Mouse (Mus musculus) stomach, postnatal 0 days (tissue): ENCODE results near the gene Cyba. TPM values are rescaled to one million over a fixed set of nuclear protein-coding genes. Genes with fewer than 3 reads are reported as not detected.

Experiments
- ATAC-seq: fragments of 200-750 bp; cut with Nextera tagmentation; 2 replicates; pipeline ENCODE4 v1.8.0; 2017; ENCODE audit not compliant: low FRiP score, low TSS enrichment
- DNase-seq: peaks from one replicate; pipeline ENCODE4 v3.0.0-alpha.2; 2016; ENCODE audit warnings: low spot score
- H3K27ac ChIP-seq: fragments of 300-500 bp; sonication (generic); replicated peaks from 2 replicates; pipeline ENCODE4 v1.5.1; 2014; ENCODE audit warnings: mild to moderate bottlenecking, control low read depth
- H3K27me3 ChIP-seq: fragments of 300-500 bp; sonication (generic); 2 replicates; pipeline ENCODE4 v1.6.1; 2014; ENCODE audit warnings: low read length; ENCODE audit not compliant: control insufficient read depth, insufficient read depth
- H3K36me3 ChIP-seq: fragments of 300-500 bp; sonication (generic); 2 replicates; pipeline ENCODE4 v1.6.1; 2014; ENCODE audit warnings: low read length, mixed read lengths; ENCODE audit not compliant: control insufficient read depth, insufficient read depth
- H3K4me1 ChIP-seq: fragments of 300-500 bp; sonication (generic); replicated peaks from 2 replicates; pipeline ENCODE4 v1.6.1; 2014; ENCODE audit warnings: antibody characterized with exemption; ENCODE audit not compliant: control insufficient read depth, insufficient read depth
- H3K4me2 ChIP-seq: fragments of 300-500 bp; sonication (generic); replicated peaks from 2 replicates; pipeline ENCODE4 v1.6.1; 2014; ENCODE audit warnings: low read depth, mild to moderate bottlenecking, control low read depth, moderate library complexity
- H3K4me3 ChIP-seq: fragments of 300-500 bp; sonication (generic); 2 replicates; pipeline ENCODE4 v1.5.1; 2014; ENCODE audit warnings: low read depth, low read length, control low read depth
- H3K9ac ChIP-seq: fragments of 300-500 bp; sonication (generic); 2 replicates; pipeline ENCODE4 v1.6.1; 2014; ENCODE audit warnings: mild to moderate bottlenecking, low read length, control low read depth, mixed read lengths
- H3K9me3 ChIP-seq: fragments of 300-500 bp; sonication (generic); 2 replicates; pipeline ENCODE4 v1.6.1; 2016; ENCODE audit warnings: low read length; ENCODE audit not compliant: control insufficient read depth
- CTCF ChIP-seq: IDR thresholded peaks from 2 replicates; pipeline ENCODE4 v1.5.1; 2016; ENCODE audit warnings: antibody characterized with exemption, low read depth, mild to moderate bottlenecking, moderate library complexity
- EP300 ChIP-seq: optimal IDR thresholded peaks from 2 replicates; pipeline ENCODE3; 2016; ENCODE audit warnings: antibody characterized with exemption
- WGBS: fragments of 180-500 bp; shearing (Covaris S2); extraction: QIAGEN DNeasy Blood & Tissue Kit; methylation state at CpG from one replicate; pipeline ENCODE4 v1.1.7; 2014; 5-methylcytosine and 5-hydroxymethylcytosine counted together
- polyA plus RNA-seq: library from polyadenylated mRNA; unstranded; fragments of >200 nt; fragmentation: Nextera tagmentation; extraction: Ambion mirVana; gene quantifications from 2 replicates; pipeline ENCODE4 v1.2.1, GENCODE M21; 2015

The Cyba gene
- polyA plus RNA-seq, 1 experiment from 2014 or later: 267 TPM

DNA sequence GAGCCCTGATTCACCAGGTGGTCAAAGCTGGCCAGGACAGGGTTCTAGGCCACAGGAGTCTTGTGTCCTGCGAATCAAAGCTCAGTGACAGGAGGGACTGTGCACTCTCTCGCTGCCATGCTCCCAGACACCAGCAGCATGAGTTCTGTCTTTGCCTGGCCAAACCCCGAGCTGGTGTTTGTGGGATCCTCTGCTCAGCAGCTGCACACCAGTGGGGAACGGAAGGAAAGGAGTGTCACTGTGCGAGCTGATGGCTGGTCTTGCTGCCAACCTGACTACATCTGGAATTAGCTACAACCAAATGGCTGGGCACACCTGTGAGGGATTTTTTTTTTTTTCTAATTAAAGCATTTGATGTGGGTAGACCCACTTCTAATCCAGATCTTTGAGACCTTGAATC, 38.0 kb upstream of the Cyba start:
- Histone ChIP-seq H3K4me3 (no peak overlapping the region), H3K9ac (no peak overlapping the region), H3K36me3 (peaks cover 9% of the 10 kb centered on the region; the same call in 1 of the 2 replicates), H3K9me3 (no peaks in the 10 kb centered on the region), H3K27ac (no peak overlapping the region), H3K27me3 (no peaks in the 10 kb centered on the region), H3K4me1 (peaks cover 5% of the 10 kb centered on the region; the same call in 1 of the 2 replicates), H3K4me2 (no peak overlapping the region)
- 88% methylated on average over 5 of the region's 5 CpGs for WGBS
- DNase-seq: no peak
- TF ChIP-seq EP300: no peak
- no peak for ATAC-seq

DNA sequence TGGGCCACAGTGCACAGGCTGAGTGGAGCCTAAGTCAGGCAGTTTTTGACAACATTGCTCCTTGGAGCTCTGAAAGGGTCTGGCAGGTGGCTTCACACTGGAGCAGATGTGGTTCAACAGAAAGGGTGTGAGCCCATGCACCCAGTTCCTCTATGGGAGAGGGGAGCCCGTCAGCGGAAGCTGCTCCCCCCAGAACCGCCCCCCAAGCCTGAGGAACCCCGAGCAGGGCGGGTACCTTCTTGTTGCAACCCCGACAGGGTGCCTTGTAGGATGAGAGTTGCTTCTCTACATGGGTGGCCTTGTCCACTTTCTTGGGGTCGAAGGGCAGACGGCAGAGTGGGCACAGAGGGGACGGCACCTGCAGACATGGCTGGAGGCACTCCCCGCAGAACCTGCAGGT, 37.2 kb upstream of the Cyba start:
- 88% methylated on average over 10 of the region's 10 CpGs for WGBS
- Histone ChIP-seq H3K36me3 (peaks cover 9% of the 10 kb centered on the region; the same call in 1 of the 2 replicates), H3K4me1 (peaks cover 3% of the 10 kb centered on the region; the same call in 1 of the 2 replicates), H3K4me3 (no peak overlapping the region), H3K27me3 (no peaks in the 10 kb centered on the region), H3K4me2 (no peak overlapping the region), H3K9me3 (no peaks in the 10 kb centered on the region), H3K9ac (no peak overlapping the region), H3K27ac (no peak overlapping the region)
- DNase-seq (no peak), ATAC-seq (no peak)
- TF ChIP-seq CTCF (no peak), EP300 (no peak)

DNA sequence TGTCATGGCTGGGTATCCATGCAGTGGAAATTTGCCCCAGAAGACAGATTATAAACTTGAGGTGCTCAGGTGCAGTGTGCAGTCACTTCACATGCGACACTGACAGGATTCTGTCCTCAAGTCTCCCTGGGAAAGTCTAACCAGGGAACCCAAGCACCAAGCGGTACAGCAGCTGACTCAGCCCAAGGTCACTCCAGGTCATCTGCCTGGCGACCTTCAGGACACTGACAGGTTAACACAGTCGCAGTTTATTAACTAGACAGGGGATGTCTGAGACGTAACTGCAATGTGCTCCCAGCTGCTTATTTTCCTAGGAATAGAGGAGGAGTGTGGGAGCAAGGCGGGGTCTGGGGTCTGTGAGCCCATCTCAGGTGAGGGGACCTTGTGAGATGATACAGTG, 36.7 kb upstream of the Cyba start:
- WGBS: 87% methylated on average over 6 of the region's 6 CpGs
- H3K36me3 ChIP-seq: peaks cover 9% of the 10 kb centered on the region; the same call in 1 of the 2 replicates
- H3K27ac ChIP-seq: no peak overlapping the region
- H3K4me3 ChIP-seq: no peak overlapping the region
- no peak overlapping the region for H3K4me2 ChIP-seq
- H3K9ac ChIP-seq: no peak overlapping the region
- no peaks in the 10 kb centered on the region for H3K9me3 ChIP-seq
- TF ChIP-seq CTCF: no peak
- no peak for TF ChIP-seq EP300
- ATAC-seq (no peak), DNase-seq (no peak)
- no peaks in the 10 kb centered on the region for H3K27me3 ChIP-seq
- H3K4me1 ChIP-seq: no peaks in the 10 kb centered on the region

DNA sequence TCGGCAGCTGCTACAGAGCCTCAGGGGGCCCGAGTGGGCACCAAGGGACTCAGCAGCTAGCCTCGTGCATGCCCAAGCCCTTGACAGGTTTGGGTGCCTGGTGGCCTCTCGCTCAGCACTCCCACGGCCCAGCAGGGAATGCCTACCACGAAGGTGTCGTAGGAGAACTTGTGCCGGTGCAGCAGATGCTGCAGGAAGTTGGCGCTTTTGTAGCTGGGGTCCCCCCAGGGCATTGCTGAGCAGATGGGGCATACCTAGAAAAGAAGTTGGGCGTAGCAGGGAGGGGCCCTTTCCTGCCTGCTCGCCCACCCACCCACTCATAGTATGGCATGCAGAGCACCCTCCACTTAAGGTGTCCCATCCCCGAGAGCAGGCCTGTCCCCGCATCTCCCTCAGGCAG, 35.1 kb upstream of the Cyba start:
- no peak overlapping the region for H3K4me3 ChIP-seq
- 89% methylated on average over 13 of the region's 13 CpGs for WGBS
- ATAC-seq: no peak

DNA sequence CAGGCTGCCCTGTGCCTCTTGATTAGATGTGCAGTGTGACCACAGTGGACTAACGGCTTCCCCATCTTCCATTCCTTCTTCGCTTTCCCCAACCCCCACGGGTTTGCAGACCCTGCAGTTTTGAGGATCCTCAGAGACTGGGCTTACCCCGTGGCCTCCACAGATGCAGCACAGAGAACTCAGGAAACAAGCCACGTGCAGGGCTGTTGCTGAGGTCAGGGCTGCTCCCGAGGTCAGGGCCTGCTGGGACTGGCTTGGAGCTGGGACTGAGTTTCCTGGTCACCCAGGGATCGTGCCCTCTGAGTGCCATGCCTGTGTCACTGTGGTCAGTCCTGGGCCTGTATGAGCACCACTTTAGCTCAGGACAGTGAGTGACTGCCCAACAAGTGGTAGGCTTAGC, 32.3 kb upstream of the Cyba start:
- peaks cover 9% of the 10 kb centered on the region; the same call in 1 of the 2 replicates for H3K36me3 ChIP-seq
- 77% methylated on average over 7 of the region's 7 CpGs for WGBS

More for the DNA sequence above, 35.1 kb upstream of the Cyba start:
- Histone ChIP-seq H3K4me2 (no peak overlapping the region), H3K9me3 (no peaks in the 10 kb centered on the region), H3K4me1 (no peaks in the 10 kb centered on the region), H3K27me3 (no peaks in the 10 kb centered on the region), H3K36me3 (peaks cover 9% of the 10 kb centered on the region; the same call in 1 of the 2 replicates), H3K9ac (no peak overlapping the region), H3K27ac (no peak overlapping the region)
- DNase-seq: no peak
- TF ChIP-seq CTCF: no peak
- TF ChIP-seq EP300: no peak

DNA sequence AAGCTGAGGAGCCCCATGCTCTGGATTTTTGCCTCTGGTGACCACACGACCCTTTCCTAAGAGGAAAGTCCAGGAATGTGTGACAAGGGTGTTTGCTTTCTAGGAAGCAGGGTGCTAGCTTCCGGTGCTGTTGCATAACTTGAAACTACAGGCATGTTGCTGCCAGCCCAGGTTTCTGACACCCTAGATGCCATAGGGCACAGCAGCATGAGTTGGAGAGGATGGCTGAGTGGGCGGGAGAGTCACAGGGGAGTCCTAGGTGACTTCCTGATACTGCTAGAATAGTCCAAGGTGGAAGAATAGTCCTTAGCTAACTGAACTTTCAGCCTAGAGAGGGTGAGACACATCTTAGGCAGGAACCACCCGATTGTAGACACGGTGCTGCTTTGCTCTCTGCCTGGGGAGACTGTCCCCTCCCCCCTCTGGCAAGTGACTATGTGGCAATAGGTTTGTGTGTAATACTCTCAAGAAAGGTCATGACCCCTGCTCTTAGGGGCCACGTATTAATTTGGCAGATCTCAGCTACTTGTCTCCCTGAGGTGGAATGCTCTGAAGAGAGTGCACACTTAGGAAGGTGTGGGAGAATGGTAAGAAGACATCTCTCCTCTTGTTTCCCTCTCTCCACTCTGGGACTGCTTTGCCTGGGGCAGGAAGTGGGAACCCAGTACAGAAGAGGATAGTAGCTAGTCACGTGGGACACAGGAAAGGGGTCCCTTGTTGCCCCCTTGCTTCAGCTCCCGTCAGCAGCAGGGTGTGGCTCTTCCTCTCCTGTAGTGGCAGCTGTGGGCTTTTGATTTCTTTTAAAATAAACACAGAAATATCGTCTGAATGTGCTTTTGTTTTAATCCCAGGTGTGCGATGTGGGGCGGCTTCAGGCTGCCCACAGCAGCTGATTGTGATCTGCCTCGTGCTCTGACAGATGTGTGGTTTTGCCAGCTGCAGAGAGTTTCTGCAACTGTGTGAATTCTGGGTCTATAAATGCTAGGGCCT, 31.2 kb upstream of the Cyba start:
- H3K9ac ChIP-seq: no peak overlapping the region
- peak overlapping the region; percentile 79 for H3K27ac ChIP-seq
- H3K36me3 ChIP-seq: peaks cover 9% of the 10 kb centered on the region; the same call in 1 of the 2 replicates
- H3K4me3 ChIP-seq: no peak overlapping the region
- no peaks in the 10 kb centered on the region; the same call in 1 of the 2 replicates for H3K4me1 ChIP-seq
- H3K9me3 ChIP-seq: no peaks in the 10 kb centered on the region
- no peak for TF ChIP-seq EP300
- TF ChIP-seq CTCF: no peak
- H3K27me3 ChIP-seq: no peaks in the 10 kb centered on the region; the same call in 1 of the 2 replicates
- H3K4me2 ChIP-seq: no peak overlapping the region
- WGBS: 25% methylated on average over 12 of the region's 12 CpGs
- peak; percentile 52 for DNase-seq
- peak; percentile 46 for ATAC-seq

More for the DNA sequence above, 32.3 kb upstream of the Cyba start:
- H3K9me3 ChIP-seq: no peaks in the 10 kb centered on the region
- H3K4me3 ChIP-seq: no peak overlapping the region
- no peaks in the 10 kb centered on the region; the same call in 1 of the 2 replicates for H3K27me3 ChIP-seq
- DNase-seq (no peak), ATAC-seq (no peak)
- H3K27ac ChIP-seq: no peak overlapping the region
- TF ChIP-seq CTCF: no peak
- no peak for TF ChIP-seq EP300
- no peak overlapping the region for H3K9ac ChIP-seq
- H3K4me1 ChIP-seq: no peaks in the 10 kb centered on the region; the same call in 1 of the 2 replicates
- no peak overlapping the region for H3K4me2 ChIP-seq
